Mouse (Mus musculus) liver, embryonic 14.5 days (tissue): ENCODE measurements around the gene Gucy2d. TPM values are rescaled to one million over a fixed set of nuclear protein-coding genes. Genes with fewer than 3 reads are reported as not detected.

ENCODE experiments used
- ATAC-seq: fragments of 200-750 bp; cut with Nextera tagmentation; 2 replicates; pipeline ENCODE4 v1.8.0; 2017; ENCODE audit warnings: moderate number of reproducible peaks, mild to moderate bottlenecking, moderate library complexity; ENCODE audit not compliant: insufficient read depth
- DNase-seq, 3 experiments: peaks; one replicate each; pipeline ENCODE4 v3.0.0-alpha.2; 2012 to 2013; ENCODE audit warnings: low read depth in 3 of 3, low spot score in 3 of 3
- H3K27ac ChIP-seq: fragments of 300-500 bp; sonication (generic); 2 replicates; pipeline ENCODE4 v1.5.1; 2014; ENCODE audit warnings: moderate library complexity, mild to moderate bottlenecking, control low read depth, inconsistent platforms
- H3K27me3 ChIP-seq: fragments of 300-500 bp; sonication (generic); 2 replicates; pipeline ENCODE4 v1.6.1; 2014; ENCODE audit warnings: mild to moderate bottlenecking, low read length, moderate library complexity; ENCODE audit not compliant: control insufficient read depth, insufficient read depth
- H3K36me3 ChIP-seq: fragments of 300-500 bp; sonication (generic); replicated peaks from 2 replicates; pipeline ENCODE4 v1.6.1; 2014; ENCODE audit warnings: low read depth; ENCODE audit not compliant: control insufficient read depth, insufficient read depth
- H3K4me1 ChIP-seq, 2 experiments: fragments of 200-500 bp in 1 of 2; fragments of 300-500 bp in 1 of 2; sonication (generic) in 1 of 2; replicated peaks; 2 replicates each; pipeline ENCODE4 v1.6.1; 2012 to 2014; ENCODE audit warnings: antibody characterized with exemption in 1 of 2, inconsistent platforms in 1 of 2, low read length in 1 of 2; ENCODE audit not compliant: control insufficient read depth in 2 of 2, insufficient read depth in 2 of 2
- H3K4me2 ChIP-seq: fragments of 300-500 bp; sonication (generic); 2 replicates; pipeline ENCODE4 v1.6.1; 2014; ENCODE audit warnings: low read depth, mild to moderate bottlenecking, control low read depth, moderate library complexity
- H3K4me3 ChIP-seq, 2 experiments: fragments of 200-500 bp in 1 of 2; fragments of 300-500 bp in 1 of 2; sonication (generic) in 1 of 2; 2 replicates each; pipeline ENCODE4 v1.5.1; 2012 to 2014; ENCODE audit warnings: low read depth in 2 of 2, low read length in 2 of 2, mild to moderate bottlenecking in 2 of 2, control low read depth in 1 of 2, inconsistent platforms in 1 of 2, moderate library complexity in 1 of 2; ENCODE audit not compliant: insufficient read depth in 1 of 2
- H3K9ac ChIP-seq: fragments of 300-500 bp; sonication (generic); replicated peaks from 2 replicates; pipeline ENCODE4 v1.6.1; 2014; ENCODE audit warnings: mild to moderate bottlenecking, control low read depth, moderate library complexity
- H3K9me3 ChIP-seq: fragments of 300-500 bp; sonication (generic); 2 replicates; pipeline ENCODE4 v1.6.1; 2016; ENCODE audit warnings: low read length, mixed read lengths; ENCODE audit not compliant: control insufficient read depth
- CTCF ChIP-seq: IDR thresholded peaks from 2 replicates; pipeline ENCODE4 v1.5.1; 2016; ENCODE audit warnings: antibody characterized with exemption, low read depth, control low read depth
- EP300 ChIP-seq: IDR thresholded peaks from 2 replicates; pipeline ENCODE4 v1.6.1; 2016; ENCODE audit warnings: antibody characterized with exemption, low read depth
- WGBS: fragments of 180-500 bp; shearing (Covaris S2); extraction: QIAGEN DNeasy Blood & Tissue Kit; methylation state at CpG from one replicate; pipeline ENCODE4 v1.1.7; 2014; ENCODE audit not compliant: insufficient replicate concordance; 5-methylcytosine and 5-hydroxymethylcytosine counted together
- polyA plus RNA-seq, 2 experiments: library from polyadenylated mRNA; depleted of rRNA in 1 of 2; stranded (reverse) in 1 of 2; unstranded in 1 of 2; fragments of >200 nt; fragmentation: Nextera tagmentation in 1 of 2; extraction: Ambion mirVana in 1 of 2; gene quantifications; 2 replicates each; pipeline versions ENCODE4 v1.2.1 to v1.2.3; 2012 to 2014

Gucy2d gene
- polyA plus RNA-seq, 2 experiments: not detected

- Histone ChIP-seq H3K4me2 (no peak overlapping the region), H3K9ac (no peak overlapping the region), H3K27me3 (no peaks in the 10 kb centered on the region), H3K4me1 (peaks cover 0 to 3% of the 10 kb centered on the region in 2 experiments; a peak in 1 of 4 replicates), H3K27ac (no peak overlapping the region), H3K9me3 (no peaks in the 10 kb centered on the region), H3K4me3 (no peak overlapping the region), H3K36me3 (no peaks in the 10 kb centered on the region)
- TF ChIP-seq EP300 (no peak), CTCF (no peak)
- ATAC-seq (no peak), DNase-seq (no peak)
- 12% methylated on average over 7 of the region's 7 CpGs for WGBS
Measured at GRCm38 (mm10) chr7:98523813-98524361, 83.7 kb downstream of the Gucy2d start.

GRCm38 (mm10) chr7:98524401-98524800 is 84.2 kb downstream of the Gucy2d start:
- TF ChIP-seq EP300 (no peak), CTCF (no peak)
- H3K36me3 ChIP-seq: no peaks in the 10 kb centered on the region
- peaks cover 0 to 3% of the 10 kb centered on the region in 2 experiments; a peak in 1 of 4 replicates for H3K4me1 ChIP-seq
- H3K27ac ChIP-seq: no peak overlapping the region
- no peaks in the 10 kb centered on the region for H3K9me3 ChIP-seq
- no peak overlapping the region for H3K9ac ChIP-seq
- WGBS: 37% methylated on average over 6 of the region's 6 CpGs
- ATAC-seq (no peak), DNase-seq (no peak)
- no peak overlapping the region for H3K4me3 ChIP-seq
- H3K27me3 ChIP-seq: no peaks in the 10 kb centered on the region
- no peak overlapping the region for H3K4me2 ChIP-seq

- Histone ChIP-seq H3K27me3 (no peaks in the 10 kb centered on the region), H3K27ac (no peak overlapping the region), H3K4me3 (no peak overlapping the region), H3K4me2 (no peak overlapping the region), H3K9me3 (no peaks in the 10 kb centered on the region), H3K36me3 (no peaks in the 10 kb centered on the region), H3K9ac (no peak overlapping the region), H3K4me1 (peaks cover 0 to 3% of the 10 kb centered on the region in 2 experiments; a peak in 1 of 4 replicates)
- no peak for DNase-seq
- ATAC-seq: no peak
- TF ChIP-seq EP300: no peak
- no peak for TF ChIP-seq CTCF
- WGBS: 61% methylated on average over 6 of the region's 6 CpGs
Measured at GRCm38 (mm10) chr7:98524869-98525699, 84.9 kb downstream of the Gucy2d start.

Other genes starting within 250 kb of the Gucy2d start
- 0.03 and 0.08 TPM in 2 replicates for gene B3gnt6, start 240.9 kb upstream of the Gucy2d start, polyA plus RNA-seq (2012; rRNA removed)
- gene B3gnt6, start 240.9 kb upstream of the Gucy2d start, polyA plus RNA-seq (2014; fragmentation: Nextera tagmentation; extraction: Ambion mirVana): 0.05 TPM in 1 of 2 replicates, not detected in the other
- gene Acer3, start 119.2 kb upstream of the Gucy2d start, polyA plus RNA-seq (2012; rRNA removed): 7.5 and 13.8 TPM in 2 replicates
- gene Acer3, start 119.2 kb upstream of the Gucy2d start, polyA plus RNA-seq (2014; fragmentation: Nextera tagmentation; extraction: Ambion mirVana): 24.0 and 26.5 TPM in 2 replicates
- gene Tsku, start 79.1 kb upstream of the Gucy2d start, polyA plus RNA-seq (2012; rRNA removed): 1.9 and 2.1 TPM in 2 replicates
- 1.7 and 1.9 TPM in 2 replicates for gene Tsku, start 79.1 kb upstream of the Gucy2d start, polyA plus RNA-seq (2014; fragmentation: Nextera tagmentation; extraction: Ambion mirVana)
- gene Lrrc32, start 48.9 kb downstream of the Gucy2d start, polyA plus RNA-seq (2012; rRNA removed): 3.6 and 4.4 TPM in 2 replicates
- 4.7 and 5.5 TPM in 2 replicates for gene Lrrc32, start 48.9 kb downstream of the Gucy2d start, polyA plus RNA-seq (2014; fragmentation: Nextera tagmentation; extraction: Ambion mirVana)
- 8.0 and 8.6 TPM in 2 replicates for gene Emsy, start 216.4 kb downstream of the Gucy2d start, polyA plus RNA-seq (2012; rRNA removed)
- gene Emsy, start 216.4 kb downstream of the Gucy2d start, polyA plus RNA-seq (2014; fragmentation: Nextera tagmentation; extraction: Ambion mirVana): 7.5 and 8.0 TPM in 2 replicates